Mouse (Mus musculus) stomach, embryonic 14.5 days (tissue): Measurements from ENCODE around the gene Gstm7. TPM values are rescaled to one million over a fixed set of nuclear protein-coding genes. Genes with fewer than 3 reads are reported as not detected.
"Not testable (repeated sequence)": the region's sequence is repeated elsewhere in the genome, so short reads cannot be mapped to it uniquely, and the experiment has no call there.

ENCODE experiments used
- ATAC-seq: fragments of 200-750 bp; cut with Nextera tagmentation; 2 replicates; pipeline ENCODE4 v1.8.0; 2017; ENCODE audit warnings: low read depth, moderate TSS enrichment; ENCODE audit not compliant: insufficient number of reproducible peaks, insufficient read depth, low FRiP score
- H3K27ac ChIP-seq: fragments of 300-500 bp; sonication (generic); 2 replicates; pipeline ENCODE4 v1.5.1; 2014; ENCODE audit warnings: mild to moderate bottlenecking, low read length, moderate library complexity, mixed read lengths
- H3K27me3 ChIP-seq: fragments of 300-500 bp; sonication (generic); 2 replicates; pipeline ENCODE4 v1.6.1; 2014; ENCODE audit warnings: low read length, control low read depth, mixed read lengths; ENCODE audit not compliant: control insufficient read depth, insufficient read depth
- H3K36me3 ChIP-seq: fragments of 300-500 bp; sonication (generic); 2 replicates; pipeline ENCODE4 v1.6.1; 2014; ENCODE audit warnings: mild to moderate bottlenecking, control low read depth, low read length, moderate library complexity, mixed read lengths; ENCODE audit not compliant: control insufficient read depth, insufficient read depth
- H3K4me1 ChIP-seq: fragments of 300-500 bp; sonication (generic); 2 replicates; pipeline ENCODE4 v1.6.1; 2014; ENCODE audit warnings: low read length, control low read depth, mixed read lengths; ENCODE audit not compliant: control insufficient read depth, insufficient read depth
- H3K4me2 ChIP-seq: fragments of 300-500 bp; sonication (generic); replicated peaks from 2 replicates; pipeline ENCODE4 v1.6.1; 2014; ENCODE audit warnings: low read depth, low read length, control low read depth
- H3K4me3 ChIP-seq: fragments of 300-500 bp; sonication (generic); 2 replicates; pipeline ENCODE4 v1.5.1; 2014; ENCODE audit warnings: low read depth, low read length, control low read depth
- H3K9ac ChIP-seq: fragments of 300-500 bp; sonication (generic); replicated peaks from 2 replicates; pipeline ENCODE4 v1.6.1; 2014; ENCODE audit warnings: low read depth, mild to moderate bottlenecking, control low read depth, low read length, moderate library complexity, mixed read lengths
- H3K9me3 ChIP-seq: fragments of 300-500 bp; sonication (generic); 2 replicates; pipeline ENCODE4 v1.6.1; 2016; ENCODE audit warnings: low read depth, low read length, control low read depth; ENCODE audit not compliant: control insufficient read depth
- WGBS: fragments of 180-500 bp; shearing (Covaris S2); extraction: QIAGEN DNeasy Blood & Tissue Kit; methylation state at CpG from one replicate; pipeline ENCODE4 v1.1.7; 2014; 5-methylcytosine and 5-hydroxymethylcytosine counted together
- polyA plus RNA-seq: library from polyadenylated mRNA; unstranded; fragments of >200 nt; fragmentation: Nextera tagmentation; extraction: Ambion mirVana; gene quantifications from 2 replicates; pipeline ENCODE4 v1.2.1, GENCODE M21; 2014

Gene Gstm7
- polyA plus RNA-seq, 1 experiment from 2014 or later: 19.6 TPM

GRCm38 (mm10) chr3:107965592-107965991 lies 34.0 kb upstream of the Gstm7 start:
- Histone ChIP-seq H3K27me3 (no peaks in the 10 kb centered on the region), H3K36me3 (no peaks in the 10 kb centered on the region), H3K4me3 (no peak overlapping the region), H3K9me3 (no peaks in the 10 kb centered on the region), H3K9ac (no peak overlapping the region), H3K4me2 (no peak overlapping the region), H3K27ac (no peak overlapping the region), H3K4me1 (no peaks in the 10 kb centered on the region)
- WGBS: 76% methylated on average over 1 of the region's 1 CpGs
- no peak for ATAC-seq

GRCm38 (mm10) chr3:107964656-107965308 lies 33.2 kb upstream of the Gstm7 start:
- H3K9me3 ChIP-seq: no peaks in the 10 kb centered on the region
- H3K4me2 ChIP-seq: no peak overlapping the region
- H3K36me3 ChIP-seq: no peaks in the 10 kb centered on the region
- no peak overlapping the region for H3K9ac ChIP-seq
- H3K4me1 ChIP-seq: no peaks in the 10 kb centered on the region
- peak; percentile 46 for ATAC-seq
- H3K27ac ChIP-seq: peak overlapping the region; percentile 52; the same call in 1 of the 2 replicates
- H3K4me3 ChIP-seq: no peak overlapping the region
- H3K27me3 ChIP-seq: no peaks in the 10 kb centered on the region
- WGBS: 54% methylated on average over 5 of the region's 5 CpGs

- Histone ChIP-seq H3K4me3 (no peak overlapping the region), H3K9ac (no peak overlapping the region), H3K9me3 (no peaks in the 10 kb centered on the region), H3K27me3 (no peaks in the 10 kb centered on the region), H3K4me2 (no peak overlapping the region), H3K4me1 (no peaks in the 10 kb centered on the region), H3K36me3 (no peaks in the 10 kb centered on the region), H3K27ac (peak overlapping the region; percentile 52; the same call in 1 of the 2 replicates)
- 73% methylated on average over 4 of the region's 4 CpGs for WGBS
- no peak for ATAC-seq
Measured at GRCm38 (mm10) chr3:107964026-107964425, 32.4 kb upstream of the Gstm7 start.

GRCm38 (mm10) chr3:107955260-107955659 lies 23.6 kb upstream of the Gstm7 start:
- not testable (repeated sequence) for H3K36me3 ChIP-seq, ATAC-seq, H3K9me3 ChIP-seq, H3K9ac ChIP-seq, H3K27me3 ChIP-seq, H3K27ac ChIP-seq, H3K4me2 ChIP-seq, H3K4me1 ChIP-seq, H3K4me3 ChIP-seq
- WGBS: 88% methylated on average over 9 of the region's 9 CpGs

- Histone ChIP-seq H3K9ac (no peak overlapping the region), H3K27me3 (no peaks in the 10 kb centered on the region), H3K9me3 (no peaks in the 10 kb centered on the region), H3K27ac (no peak overlapping the region), H3K4me1 (no peaks in the 10 kb centered on the region), H3K4me3 (no peak overlapping the region), H3K36me3 (no peaks in the 10 kb centered on the region), H3K4me2 (no peak overlapping the region)
- 74% methylated on average over 5 of the region's 5 CpGs for WGBS
- no peak for ATAC-seq
Measured at GRCm38 (mm10) chr3:107953906-107954305, 22.3 kb upstream of the Gstm7 start.

GRCm38 (mm10) chr3:107953328-107953755 lies 21.7 kb upstream of the Gstm7 start:
- Histone ChIP-seq H3K36me3 (no peaks in the 10 kb centered on the region), H3K27me3 (no peaks in the 10 kb centered on the region), H3K4me2 (no peak overlapping the region), H3K9me3 (no peaks in the 10 kb centered on the region), H3K4me1 (no peaks in the 10 kb centered on the region), H3K4me3 (no peak overlapping the region), H3K27ac (no peak overlapping the region), H3K9ac (no peak overlapping the region)
- WGBS: 31% methylated on average over 6 of the region's 6 CpGs
- ATAC-seq: peak; percentile 46

GRCm38 (mm10) chr3:107950531-107950930 lies 18.9 kb upstream of the Gstm7 start:
- H3K27ac ChIP-seq: no peak overlapping the region
- H3K9me3 ChIP-seq: no peaks in the 10 kb centered on the region
- no peak for ATAC-seq
- 87% methylated on average over 11 of the region's 11 CpGs for WGBS
- H3K9ac ChIP-seq: no peak overlapping the region
- no peaks in the 10 kb centered on the region for H3K4me1 ChIP-seq
- no peak overlapping the region for H3K4me3 ChIP-seq
- no peaks in the 10 kb centered on the region for H3K36me3 ChIP-seq
- H3K27me3 ChIP-seq: no peaks in the 10 kb centered on the region
- H3K4me2 ChIP-seq: no peak overlapping the region

GRCm38 (mm10) chr3:107949461-107949860 lies 17.8 kb upstream of the Gstm7 start:
- WGBS: 83% methylated on average over 1 of the region's 1 CpGs
- H3K4me1 ChIP-seq, H3K27me3 ChIP-seq, ATAC-seq, H3K4me2 ChIP-seq, H3K4me3 ChIP-seq, H3K36me3 ChIP-seq, H3K9ac ChIP-seq, H3K9me3 ChIP-seq, H3K27ac ChIP-seq: not testable (repeated sequence)

GRCm38 (mm10) chr3:107945729-107946128 lies 14.1 kb upstream of the Gstm7 start:
- Histone ChIP-seq H3K27me3 (no peaks in the 10 kb centered on the region), H3K4me3 (no peak overlapping the region), H3K9me3 (no peaks in the 10 kb centered on the region), H3K27ac (no peak overlapping the region), H3K36me3 (no peaks in the 10 kb centered on the region), H3K4me2 (no peak overlapping the region), H3K4me1 (0 out of 2 replicates have a peak, but pooled peaks cover 6% of the 10 kb centered on the region), H3K9ac (no peak overlapping the region)
- 61% methylated on average over 4 of the region's 4 CpGs for WGBS
- no peak for ATAC-seq
